In genomic region chr5:30660278-30660677, GRCm38 (mm10) we compare ENCODE assay signal across 23 mouse cellular contexts. TPM values are rescaled to one million over a fixed set of nuclear protein-coding genes. Genes with fewer than 3 reads are reported as not detected.
DNase-seq lines count a peak whose midpoint lies in the region; ATAC-seq and TF ChIP-seq lines count a peak whose summit lies in the region.
"Had no signal": no experiment of that assay in that cellular context is flagged by ENCODE, and none has a peak within 500 bp of the region (broad histone marks: within the 10 kb centered on the region; RNA-seq: fewer than 3 reads in every experiment).

No protein-coding gene starts in this region.

- no peaks in the 10 kb centered on the region for H3K9me3 ChIP-seq in heart, postnatal 0 days (replicated peaks; ENCODE audit: control insufficient read depth, low read length)
- H3K9me3 ChIP-seq: embryonic facial prominence, embryonic 10.5 days; embryonic facial prominence, embryonic 12.5 days; forebrain, embryonic 13.5 days; forebrain, embryonic 15.5 days had no signal

- ATAC-seq in heart, postnatal 0 days (ENCODE audit: insufficient read depth, low read depth) = 0 out of 2 replicates have a peak, but pooled peaks have one; percentile 19
- ATAC-seq in monocyte, adult 5-6 weeks (replicated peaks; ENCODE audit: insufficient number of reproducible peaks, low FRiP score, low TSS enrichment, poor library complexity, severe bottlenecking) = no peak
- ATAC-seq: activated CD4-positive, CD25-positive, alpha-beta regulatory T cell, adult 4 months; forebrain, embryonic 13.5 days; forebrain, embryonic 15.5 days; forebrain, postnatal 0 days; Patski had no signal

- H3K4me2 ChIP-seq in heart, postnatal 0 days (ENCODE audit: low read depth, low read length) = no peak overlapping the region
- H3K4me2 ChIP-seq: embryonic facial prominence, embryonic 12.5 days; forebrain, embryonic 13.5 days; forebrain, embryonic 15.5 days had no signal

- H3K9ac ChIP-seq in heart, postnatal 0 days (replicated peaks; ENCODE audit: low read depth, low read length) = no peak overlapping the region
- H3K9ac ChIP-seq: embryonic facial prominence, embryonic 12.5 days; forebrain, embryonic 13.5 days; forebrain, embryonic 15.5 days; forebrain, postnatal 0 days had no signal

- DNase-seq in heart, postnatal 0 days (ENCODE audit: low spot score) = no peak
- no peak for DNase-seq in heart, postnatal 36 days
- DNase-seq in ES-CJ7 (ENCODE audit: low read depth, low spot score) = peak; percentile 87
- peak; percentile 89 for DNase-seq in R1 (ENCODE audit: low read depth, low spot score)
- DNase-seq in left cerebral cortex, adult 11 months (ENCODE audit: low spot score) = no peak
- no peak for DNase-seq in urinary bladder, postnatal 4 days (ENCODE audit: low spot score in 2 of 2)
- DNase-seq: adrenal gland, adult 8-10 months; adrenal gland, postnatal 14 days; adrenal gland, postnatal 36 days; cerebellum, adult 11-12 months; cerebellum, adult 2 months; cerebellum, adult 9-10 months; cerebellum, postnatal 10 days; cerebellum, postnatal 25 days; forebrain, postnatal 0 days had no signal

- H3K36me3 ChIP-seq in heart, postnatal 0 days (replicated peaks; ENCODE audit: control insufficient read depth, insufficient read depth, low read length) = peaks cover 35% of the 10 kb centered on the region

- intact Hi-C loops in heart, postnatal 36 days (cut with DNase I) = no loop called here

- 68% methylated on average over 1 of the region's 1 CpGs for WGBS in heart, postnatal 0 days

- no peak for TF ChIP-seq CTCF in heart, postnatal 0 days (IDR thresholded peaks at IDR 0.05; ENCODE audit: low read depth)

- no peak overlapping the region for H3K27ac ChIP-seq in heart, postnatal 0 days (ENCODE audit: low read depth)
- H3K27ac ChIP-seq: embryonic facial prominence, embryonic 10.5 days; embryonic facial prominence, embryonic 12.5 days; forebrain, embryonic 13.5 days; forebrain, embryonic 15.5 days had no signal

- no peak overlapping the region for H3K4me3 ChIP-seq in heart, postnatal 0 days (ENCODE audit: low read depth, low read length)
- H3K4me3 ChIP-seq: embryonic facial prominence, embryonic 10.5 days; embryonic facial prominence, embryonic 12.5 days; forebrain, embryonic 13.5 days; forebrain, embryonic 15.5 days had no signal

- H3K27me3 ChIP-seq in heart, postnatal 0 days (ENCODE audit: control insufficient read depth, insufficient read depth, low read length) = no peaks in the 10 kb centered on the region
- H3K27me3 ChIP-seq: embryonic facial prominence, embryonic 12.5 days; forebrain, embryonic 13.5 days; forebrain, embryonic 15.5 days; Patski had no signal

- TF ChIP-seq EP300 in heart, postnatal 0 days (IDR thresholded peaks at IDR 0.05; ENCODE audit: low read depth) = no peak

- H3K4me1 ChIP-seq in heart, postnatal 0 days (ENCODE audit: control insufficient read depth, insufficient read depth) = no peaks in the 10 kb centered on the region
- H3K4me1 ChIP-seq: embryonic facial prominence, embryonic 10.5 days; embryonic facial prominence, embryonic 12.5 days; forebrain, embryonic 13.5 days; forebrain, embryonic 15.5 days had no signal

RNA-seq across cellular contexts. Expression of gene Cenpa, which starts 6.3 kb away (rescaled TPM):
- 87.9 and 158 TPM in 2 replicates for total RNA-seq in heart, postnatal 0 days (2014; rRNA removed; ENCODE audit: low replicate concordance)
- polyA plus RNA-seq in heart, postnatal 0 days (2015; fragmentation: Nextera tagmentation; extraction: Ambion mirVana) = 128 and 158 TPM in 2 replicates
- total RNA-seq in heart, postnatal 36 days (2021) = 10 to 100 TPM; 49.5 to 55.2 TPM
- total RNA-seq in monocyte, adult 5-6 weeks (2017) = 19.9 to 42.7 TPM (median 24.6 TPM) in 3 replicates

RNA-seq across cellular contexts. Expression of gene Slc35f6, which starts 12.5 kb away (rescaled TPM):
- total RNA-seq in heart, postnatal 0 days (2014; rRNA removed; ENCODE audit: low replicate concordance) = 61.3 and 86.8 TPM in 2 replicates
- polyA plus RNA-seq in heart, postnatal 0 days (2015; fragmentation: Nextera tagmentation; extraction: Ambion mirVana) = 30.5 and 31.7 TPM in 2 replicates
- total RNA-seq in heart, postnatal 36 days (2021) = 10 to 100 TPM; 50.0 to 53.3 TPM
- total RNA-seq in monocyte, adult 5-6 weeks (2017) = 22.1 to 43.5 TPM (median 25.4 TPM) in 3 replicates

RNA-seq across cellular contexts. Expression of gene Dpysl5, which starts 51.1 kb away (rescaled TPM):
- 3.7 and 4.7 TPM in 2 replicates for total RNA-seq in heart, postnatal 0 days (2014; rRNA removed; ENCODE audit: low replicate concordance)
- 0.71 and 0.83 TPM in 2 replicates for polyA plus RNA-seq in heart, postnatal 0 days (2015; fragmentation: Nextera tagmentation; extraction: Ambion mirVana)
- under 1 TPM; 0.69 to 0.79 TPM for total RNA-seq in heart, postnatal 36 days (2021)
- 0.19 to 1.4 TPM (median 0.21 TPM) in 3 replicates for total RNA-seq in monocyte, adult 5-6 weeks (2017)
- polyA plus RNA-seq: activated CD4-positive, CD25-positive, alpha-beta regulatory T cell, adult 4 months; G1E had no signal

Comparison
In these comparisons a context has a peak if more than half of its experiments do, and no peak if none do; other contexts are left out.
1. DNase-seq: peak in ES-CJ7 (single experiment) and R1 (single experiment); none in heart, postnatal 0 days (single experiment), heart, postnatal 36 days (0 of 2), left cerebral cortex, adult 11 months (single experiment) and urinary bladder, postnatal 4 days (0 of 2).